Mouse (Mus musculus): Measurements from ENCODE around the gene Celf2. TPM values are rescaled to one million over a fixed set of nuclear protein-coding genes. Genes with fewer than 3 reads are reported as not detected.

Gene Celf2
- polyA plus RNA-seq, 1 experiment from 2014 or later = 182 TPM

DNA sequence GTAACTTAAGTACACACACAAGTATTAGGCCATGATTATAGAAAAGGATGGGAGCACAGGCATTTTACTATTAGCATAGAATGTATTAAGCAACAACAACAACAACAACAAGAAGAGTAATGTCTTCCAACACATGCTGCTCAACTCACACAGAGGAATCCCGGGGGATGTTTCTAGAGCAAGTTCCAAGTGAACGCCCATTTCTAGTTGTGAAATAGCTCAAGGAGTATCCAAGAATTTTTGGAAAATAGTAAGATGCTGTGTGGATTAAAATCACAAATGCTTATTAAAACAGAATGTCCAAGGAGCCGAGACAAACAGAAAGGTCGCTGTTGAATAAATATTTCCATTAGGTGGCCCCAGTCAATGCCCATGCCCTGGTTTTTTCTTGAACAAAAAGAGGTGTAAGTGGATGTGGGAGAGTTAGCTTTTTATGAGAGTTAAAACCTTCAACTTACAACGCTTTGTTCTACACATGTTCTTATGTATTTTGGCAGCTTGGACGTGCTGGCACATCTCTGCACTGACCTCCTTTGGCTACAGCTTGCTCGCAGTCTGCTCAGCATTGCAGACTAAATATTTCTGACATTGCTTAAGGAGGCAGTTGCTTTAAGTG lies 448.8 kb downstream of the Celf2 start:
- no peaks in the 10 kb centered on the region for H3K9me3 ChIP-seq
- no peak overlapping the region for H3K4me2 ChIP-seq (replicated peaks)
- no peaks in the 10 kb centered on the region for H3K36me3 ChIP-seq
- no peak overlapping the region for H3K27ac ChIP-seq
- ATAC-seq = no peak
- peaks cover 11% of the 10 kb centered on the region for H3K4me1 ChIP-seq (replicated peaks)
- H3K9ac ChIP-seq (replicated peaks) = no peak overlapping the region
- no peak overlapping the region for H3K4me3 ChIP-seq (replicated peaks)
- H3K27me3 ChIP-seq = no peaks in the 10 kb centered on the region
- 87% methylated on average over 7 of the region's 7 CpGs for WGBS

GRCm38 (mm10) chr2:7056401-7056800 lies 453.0 kb downstream of the Celf2 start:
- Histone ChIP-seq H3K4me2 (replicated peaks) (no peak overlapping the region), H3K27me3 (no peaks in the 10 kb centered on the region), H3K27ac (no peak overlapping the region), H3K4me3 (replicated peaks) (no peak overlapping the region), H3K9me3 (no peaks in the 10 kb centered on the region), H3K4me1 (replicated peaks) (no peaks in the 10 kb centered on the region), H3K9ac (replicated peaks) (no peak overlapping the region), H3K36me3 (no peaks in the 10 kb centered on the region)
- ATAC-seq = no peak
- 67% methylated on average over 4 of the region's 4 CpGs for WGBS

GRCm38 (mm10) chr2:7055958-7056357 lies 453.4 kb downstream of the Celf2 start:
- Histone ChIP-seq H3K9ac (replicated peaks) (no peak overlapping the region), H3K4me1 (replicated peaks) (no peaks in the 10 kb centered on the region), H3K4me2 (replicated peaks) (no peak overlapping the region), H3K36me3 (no peaks in the 10 kb centered on the region), H3K27me3 (no peaks in the 10 kb centered on the region), H3K4me3 (replicated peaks) (no peak overlapping the region), H3K27ac (no peak overlapping the region), H3K9me3 (no peaks in the 10 kb centered on the region)
- 53% methylated on average over 3 of the region's 3 CpGs for WGBS
- no peak for ATAC-seq

DNA sequence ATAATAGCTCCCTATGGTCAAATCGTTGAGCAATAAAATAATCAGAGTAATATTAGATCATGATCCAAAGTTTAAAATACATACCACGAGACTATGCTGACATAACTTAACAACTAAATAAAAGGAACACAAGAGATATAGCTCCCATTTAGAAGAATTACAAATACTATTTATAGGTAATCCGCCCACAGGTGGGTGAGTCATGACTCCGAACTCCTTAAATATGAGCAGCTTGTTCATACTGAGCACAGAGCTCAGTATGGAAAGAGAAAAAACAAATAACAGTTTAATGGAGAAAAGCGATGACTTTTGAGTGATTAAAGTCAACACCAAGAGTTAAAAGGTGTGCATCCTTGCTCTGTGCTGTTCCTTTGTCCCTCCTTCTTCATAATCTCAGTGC lies 458.3 kb downstream of the Celf2 start:
- Histone ChIP-seq H3K27ac (no peak overlapping the region), H3K9ac (replicated peaks) (no peak overlapping the region), H3K27me3 (no peaks in the 10 kb centered on the region), H3K4me2 (replicated peaks) (no peak overlapping the region), H3K4me3 (replicated peaks) (no peak overlapping the region), H3K9me3 (0 out of 2 replicates have a peak, but pooled peaks cover 6% of the 10 kb centered on the region), H3K4me1 (replicated peaks) (no peaks in the 10 kb centered on the region; the same call in 1 of the 2 replicates), H3K36me3 (no peaks in the 10 kb centered on the region)
- 95% methylated on average over 5 of the region's 5 CpGs for WGBS
- ATAC-seq = no peak

- Histone ChIP-seq H3K4me3 (replicated peaks) (no peak overlapping the region), H3K9me3 (0 out of 2 replicates have a peak, but pooled peaks cover 6% of the 10 kb centered on the region), H3K9ac (replicated peaks) (no peak overlapping the region), H3K36me3 (no peaks in the 10 kb centered on the region), H3K27ac (0 out of 2 replicates have a peak overlapping the region, but pooled peaks have one; percentile 35), H3K27me3 (no peaks in the 10 kb centered on the region), H3K4me2 (replicated peaks) (no peak overlapping the region), H3K4me1 (replicated peaks) (peaks cover 4% of the 10 kb centered on the region)
- 0% methylated on average over 1 of the region's 1 CpGs for WGBS
- no peak for ATAC-seq
Measured at GRCm38 (mm10) chr2:7046155-7046554, 463.2 kb downstream of the Celf2 start.

- Histone ChIP-seq H3K4me2 (replicated peaks) (no peak overlapping the region), H3K27ac (peak overlapping the region; percentile 35; the same call in 1 of the 2 replicates)
- ATAC-seq = no peak
Measured at GRCm38 (mm10) chr2:7045531-7045930, 463.8 kb downstream of the Celf2 start.

GRCm38 (mm10) chr2:7043770-7044459 lies 465.4 kb downstream of the Celf2 start:
- no peak for ATAC-seq
- H3K36me3 ChIP-seq = no peaks in the 10 kb centered on the region
- peaks cover 4% of the 10 kb centered on the region for H3K4me1 ChIP-seq (replicated peaks)
- H3K9ac ChIP-seq (replicated peaks) = no peak overlapping the region
- no peak overlapping the region for H3K4me3 ChIP-seq (replicated peaks)
- WGBS = 52% methylated on average over 6 of the region's 6 CpGs
- 0 out of 2 replicates have a peak, but pooled peaks cover 6% of the 10 kb centered on the region for H3K9me3 ChIP-seq
- H3K27ac ChIP-seq = no peak overlapping the region
- H3K4me2 ChIP-seq (replicated peaks) = no peak overlapping the region
- H3K27me3 ChIP-seq = no peaks in the 10 kb centered on the region

More at GRCm38 (mm10) chr2:7045531-7045930, 463.8 kb downstream of the Celf2 start:
- Histone ChIP-seq H3K4me1 (replicated peaks) (peaks cover 4% of the 10 kb centered on the region), H3K9me3 (0 out of 2 replicates have a peak, but pooled peaks cover 6% of the 10 kb centered on the region), H3K4me3 (replicated peaks) (no peak overlapping the region), H3K36me3 (no peaks in the 10 kb centered on the region), H3K27me3 (no peaks in the 10 kb centered on the region), H3K9ac (replicated peaks) (no peak overlapping the region)
- WGBS = 43% methylated on average over 4 of the region's 4 CpGs

DNA sequence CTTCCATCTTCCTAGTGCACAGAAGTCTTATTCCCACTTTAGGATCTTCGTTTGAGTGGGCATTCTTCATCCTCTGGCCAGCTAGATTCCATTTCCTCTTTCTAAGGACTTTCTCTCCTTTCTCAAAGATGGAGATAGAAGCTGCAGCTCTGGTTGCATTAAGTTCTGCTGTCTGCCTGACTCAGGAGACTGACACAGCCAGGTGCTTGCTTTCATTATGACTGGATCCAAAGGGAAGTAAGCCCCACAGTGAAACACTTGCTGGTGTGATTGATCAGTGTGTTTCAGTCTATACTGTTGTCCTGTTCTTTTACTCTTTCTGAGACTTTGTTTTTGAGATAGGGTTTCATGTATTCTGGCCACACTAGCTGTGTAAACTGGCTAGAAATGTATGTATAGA lies 468.4 kb downstream of the Celf2 start:
- H3K27me3 ChIP-seq = no peaks in the 10 kb centered on the region
- no peak overlapping the region for H3K9ac ChIP-seq (replicated peaks)
- H3K4me1 ChIP-seq (replicated peaks) = peaks cover 4% of the 10 kb centered on the region
- no peak overlapping the region for H3K4me3 ChIP-seq (replicated peaks)
- no peaks in the 10 kb centered on the region for H3K9me3 ChIP-seq
- 63% methylated on average over 1 of the region's 1 CpGs for WGBS
- H3K4me2 ChIP-seq (replicated peaks) = no peak overlapping the region
- no peak for ATAC-seq
- no peak overlapping the region for H3K27ac ChIP-seq
- H3K36me3 ChIP-seq = no peaks in the 10 kb centered on the region

DNA sequence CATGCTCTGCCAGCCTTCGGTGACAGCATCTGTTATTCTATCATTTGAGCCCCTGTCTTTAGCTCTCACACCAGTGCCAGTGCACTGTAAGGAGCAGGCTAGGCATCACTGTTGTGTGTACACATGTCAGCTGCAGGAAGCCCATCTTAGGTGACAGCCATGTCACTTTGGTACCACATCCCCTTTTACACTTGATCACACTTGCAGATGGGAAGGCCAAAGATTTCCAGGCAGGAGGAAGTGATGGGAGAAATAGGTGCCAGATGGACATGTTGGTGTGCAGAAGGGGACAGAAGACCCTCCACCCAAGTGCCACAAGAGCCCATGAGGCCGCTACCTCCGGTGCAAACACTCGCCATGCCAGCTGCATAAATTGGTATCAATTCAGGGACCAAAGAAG lies 470.4 kb downstream of the Celf2 start:
- 91% methylated on average over 4 of the region's 4 CpGs for WGBS
- no peaks in the 10 kb centered on the region for H3K36me3 ChIP-seq
- no peak overlapping the region for H3K4me3 ChIP-seq (replicated peaks)
- no peaks in the 10 kb centered on the region for H3K27me3 ChIP-seq
- no peak overlapping the region for H3K4me2 ChIP-seq (replicated peaks)
- no peaks in the 10 kb centered on the region; the same call in 1 of the 2 replicates for H3K4me1 ChIP-seq (replicated peaks)
- ATAC-seq = no peak
- H3K27ac ChIP-seq = no peak overlapping the region
- H3K9me3 ChIP-seq = no peaks in the 10 kb centered on the region
- no peak overlapping the region for H3K9ac ChIP-seq (replicated peaks)

DNA sequence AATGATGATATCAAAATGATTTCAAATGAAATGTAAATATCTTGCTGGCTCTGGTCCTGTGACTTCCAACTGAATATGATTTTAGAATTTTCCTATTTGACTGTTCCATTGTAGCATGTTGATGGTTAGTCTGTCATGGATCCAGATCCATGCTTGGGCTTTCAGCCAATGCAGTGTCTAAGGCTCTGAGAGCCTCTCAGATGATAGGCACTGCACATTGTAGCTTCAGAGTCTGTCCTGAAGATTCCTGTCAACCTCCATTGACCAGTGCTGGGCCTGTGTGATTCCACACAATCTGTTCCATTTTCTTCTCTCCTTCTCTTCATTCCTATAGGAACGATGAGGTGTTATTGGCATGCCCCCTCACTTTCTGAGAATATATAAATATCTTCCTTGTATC lies 478.0 kb downstream of the Celf2 start:
- no peak overlapping the region for H3K4me3 ChIP-seq (replicated peaks)
- 96% methylated on average over 1 of the region's 1 CpGs for WGBS
- no peak overlapping the region for H3K4me2 ChIP-seq (replicated peaks)
- H3K27me3 ChIP-seq = no peaks in the 10 kb centered on the region
- no peak for ATAC-seq
- no peaks in the 10 kb centered on the region for H3K36me3 ChIP-seq
- H3K27ac ChIP-seq = no peak overlapping the region
- no peaks in the 10 kb centered on the region for H3K9me3 ChIP-seq
- no peak overlapping the region for H3K9ac ChIP-seq (replicated peaks)
- no peaks in the 10 kb centered on the region for H3K4me1 ChIP-seq (replicated peaks)

- Histone ChIP-seq H3K4me3 (replicated peaks) (no peak overlapping the region), H3K4me2 (replicated peaks) (no peak overlapping the region), H3K27ac (no peak overlapping the region), H3K36me3 (no peaks in the 10 kb centered on the region), H3K27me3 (no peaks in the 10 kb centered on the region), H3K4me1 (replicated peaks) (no peaks in the 10 kb centered on the region), H3K9me3 (no peaks in the 10 kb centered on the region), H3K9ac (replicated peaks) (no peak overlapping the region)
- ATAC-seq = no peak
- 87% methylated on average over 1 of the region's 1 CpGs for WGBS
Measured at GRCm38 (mm10) chr2:7026737-7027136, 482.6 kb downstream of the Celf2 start.

DNA sequence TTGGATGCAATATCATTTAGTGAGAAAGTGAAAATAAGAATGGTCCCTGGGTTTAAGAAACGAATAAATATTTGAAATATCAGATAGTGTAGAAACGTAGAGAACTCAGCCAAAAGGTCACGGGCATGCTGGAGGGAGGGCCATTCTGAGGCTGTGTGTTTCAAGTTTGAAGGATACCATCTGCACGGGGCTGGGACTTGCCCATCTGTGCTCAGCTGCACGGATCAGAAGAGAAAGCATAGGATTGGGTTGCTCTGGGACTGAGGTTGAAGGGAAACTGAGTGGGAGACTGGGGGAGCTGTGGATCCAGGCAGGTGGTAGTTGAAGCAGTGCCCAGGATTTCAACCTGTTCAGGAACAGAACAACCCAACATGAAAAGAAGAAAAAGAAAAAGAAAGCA lies 483.8 kb downstream of the Celf2 start:
- Histone ChIP-seq H3K9ac (replicated peaks) (no peak overlapping the region), H3K4me1 (replicated peaks) (no peaks in the 10 kb centered on the region; the same call in 1 of the 2 replicates), H3K27ac (no peak overlapping the region), H3K27me3 (no peaks in the 10 kb centered on the region), H3K36me3 (no peaks in the 10 kb centered on the region), H3K4me2 (replicated peaks) (no peak overlapping the region), H3K9me3 (no peaks in the 10 kb centered on the region), H3K4me3 (replicated peaks) (no peak overlapping the region)
- no peak for ATAC-seq
- 76% methylated on average over 5 of the region's 5 CpGs for WGBS
